Mouse (Mus musculus): ENCODE results near the gene Gzmm. TPM values are rescaled to one million over a fixed set of nuclear protein-coding genes. Genes with fewer than 3 reads are reported as not detected.
A peak's percentile ranks its signal among the peaks of the same experiment; 100 is the strongest.
"Not testable (repeated sequence)": the region's sequence is repeated elsewhere in the genome, so short reads cannot be mapped to it uniquely, and the experiment has no call there.

Gzmm gene
- polyA plus RNA-seq, 1 experiment from 2014 or later, result 0.13 TPM

- Histone ChIP-seq H3K9ac (replicated peaks) (peak overlapping the region; percentile 26; the same call in 1 of the 2 replicates), H3K4me2 (ENCODE audit: low read depth, low read length) (peak overlapping the region; percentile 40; the same call in 1 of the 2 replicates), H3K4me3 (ENCODE audit: low read depth, low read length) (no peak overlapping the region), H3K4me1 (ENCODE audit: insufficient read depth) (peaks cover 20% of the 10 kb centered on the region), H3K27ac (ENCODE audit: low read depth) (peak overlapping the region; percentile 71), H3K9me3 (ENCODE audit: low read length) (no peaks in the 10 kb centered on the region), H3K36me3 (replicated peaks; ENCODE audit: insufficient read depth, low read length) (no peaks in the 10 kb centered on the region), H3K27me3 (ENCODE audit: insufficient read depth, low read length) (no peaks in the 10 kb centered on the region)
- TF ChIP-seq EP300 (IDR thresholded peaks at IDR 0.05; ENCODE audit: low read depth), result no peak
- TF ChIP-seq CTCF (IDR thresholded peaks at IDR 0.05; ENCODE audit: low read depth), result no peak
- DNase-seq (no peak), ATAC-seq (peak; percentile 30; the same call in 1 of the 2 replicates)
- 54% methylated on average over 9 of the region's 9 CpGs for WGBS (ENCODE audit: insufficient replicate concordance)
Measured at GRCm38 (mm10) chr10:79696129-79696651, 7.4 kb downstream of the Gzmm start.

- 48% methylated on average over 6 of the region's 6 CpGs for WGBS (ENCODE audit: insufficient replicate concordance)
- H3K27ac ChIP-seq (ENCODE audit: low read depth), result no peak overlapping the region
- H3K9me3 ChIP-seq (ENCODE audit: low read length), result no peaks in the 10 kb centered on the region
- no peaks in the 10 kb centered on the region for H3K36me3 ChIP-seq (replicated peaks; ENCODE audit: insufficient read depth, low read length)
- peaks cover 24% of the 10 kb centered on the region for H3K4me1 ChIP-seq (ENCODE audit: insufficient read depth)
- H3K4me3 ChIP-seq (ENCODE audit: low read depth, low read length), result no peak overlapping the region
- DNase-seq (no peak), ATAC-seq (no peak)
- H3K9ac ChIP-seq (replicated peaks), result no peak overlapping the region
- H3K27me3 ChIP-seq (ENCODE audit: insufficient read depth, low read length), result no peaks in the 10 kb centered on the region
- TF ChIP-seq CTCF (IDR thresholded peaks at IDR 0.05; ENCODE audit: low read depth) (no peak), EP300 (IDR thresholded peaks at IDR 0.05; ENCODE audit: low read depth) (no peak)
- H3K4me2 ChIP-seq (ENCODE audit: low read depth, low read length), result no peak overlapping the region
Measured at GRCm38 (mm10) chr10:79697916-79698315, 9.1 kb downstream of the Gzmm start.

DNA sequence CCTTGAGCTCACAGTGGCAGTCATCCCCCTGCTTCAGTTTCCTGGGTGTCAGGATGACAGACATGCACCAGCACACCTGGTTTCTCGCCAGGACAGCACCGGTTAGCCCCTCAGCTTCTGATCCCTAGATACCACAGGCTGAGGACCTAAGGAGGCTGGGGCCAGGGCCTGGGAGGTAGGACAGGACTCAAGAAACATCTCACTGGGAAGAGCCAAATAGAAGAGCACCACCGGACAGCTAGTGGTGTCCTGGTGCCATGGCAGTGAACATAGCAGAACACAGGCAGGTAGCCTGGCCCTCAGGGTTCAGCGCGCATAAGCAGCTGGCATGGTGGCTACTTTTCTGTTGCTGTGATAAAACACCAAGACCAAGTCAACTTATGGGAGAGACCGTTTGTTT is 9.6 kb downstream of the Gzmm start:
- 91% methylated on average over 6 of the region's 6 CpGs for WGBS (ENCODE audit: insufficient replicate concordance)
- Histone ChIP-seq H3K36me3 (replicated peaks; ENCODE audit: insufficient read depth, low read length) (no peaks in the 10 kb centered on the region), H3K27ac (ENCODE audit: low read depth) (no peak overlapping the region), H3K27me3 (ENCODE audit: insufficient read depth, low read length) (no peaks in the 10 kb centered on the region), H3K9ac (replicated peaks) (no peak overlapping the region), H3K4me3 (ENCODE audit: low read depth, low read length) (no peak overlapping the region), H3K4me2 (ENCODE audit: low read depth, low read length) (no peak overlapping the region), H3K4me1 (ENCODE audit: insufficient read depth) (peaks cover 24% of the 10 kb centered on the region), H3K9me3 (ENCODE audit: low read length) (no peaks in the 10 kb centered on the region)
- TF ChIP-seq EP300 (IDR thresholded peaks at IDR 0.05; ENCODE audit: low read depth) (no peak), CTCF (IDR thresholded peaks at IDR 0.05; ENCODE audit: low read depth) (no peak)
- DNase-seq, result no peak
- no peak for ATAC-seq

DNA sequence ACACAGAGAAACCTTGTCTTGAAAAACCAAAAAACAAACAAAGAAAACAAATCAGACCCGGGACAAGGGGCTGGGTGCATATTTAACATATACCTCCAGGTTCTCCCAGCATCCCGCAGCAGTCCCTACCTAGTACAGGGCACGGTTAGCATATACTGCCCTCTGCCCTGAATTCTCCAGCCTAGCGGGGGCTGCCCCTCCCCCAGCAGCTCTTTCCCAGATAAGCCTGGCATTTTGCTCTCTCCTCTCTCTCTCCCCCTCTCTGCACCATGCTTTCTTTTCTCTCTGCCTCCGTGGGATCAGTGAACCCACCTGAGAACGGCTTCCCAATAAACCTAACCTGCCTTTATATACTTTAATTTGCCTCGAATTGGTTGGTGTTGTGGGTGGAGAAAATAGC is 11.9 kb downstream of the Gzmm start:
- Histone ChIP-seq H3K36me3 (replicated peaks; ENCODE audit: insufficient read depth, low read length) (no peaks in the 10 kb centered on the region), H3K9ac (replicated peaks) (no peak overlapping the region), H3K4me2 (ENCODE audit: low read depth, low read length) (0 out of 2 replicates have a peak overlapping the region, but pooled peaks have one; percentile 14), H3K9me3 (ENCODE audit: low read length) (no peaks in the 10 kb centered on the region), H3K27me3 (ENCODE audit: insufficient read depth, low read length) (no peaks in the 10 kb centered on the region), H3K27ac (ENCODE audit: low read depth) (peak overlapping the region; percentile 52), H3K4me1 (ENCODE audit: insufficient read depth) (peaks cover 31% of the 10 kb centered on the region), H3K4me3 (ENCODE audit: low read depth, low read length) (no peak overlapping the region)
- ATAC-seq (no peak), DNase-seq (no peak)
- WGBS (ENCODE audit: insufficient replicate concordance), result 41% methylated on average over 7 of the region's 7 CpGs
- TF ChIP-seq EP300 (IDR thresholded peaks at IDR 0.05; ENCODE audit: low read depth) (no peak), CTCF (IDR thresholded peaks at IDR 0.05; ENCODE audit: low read depth) (no peak)

GRCm38 (mm10) chr10:79701443-79702129 is 12.8 kb downstream of the Gzmm start:
- no peak overlapping the region for H3K4me2 ChIP-seq (ENCODE audit: low read depth, low read length)
- H3K27ac ChIP-seq (ENCODE audit: low read depth), result peak overlapping the region; percentile 52
- no peaks in the 10 kb centered on the region for H3K27me3 ChIP-seq (ENCODE audit: insufficient read depth, low read length)
- peaks cover 31% of the 10 kb centered on the region for H3K4me1 ChIP-seq (ENCODE audit: insufficient read depth)
- H3K36me3 ChIP-seq (replicated peaks; ENCODE audit: insufficient read depth, low read length), result peaks cover 6% of the 10 kb centered on the region; the same call in 1 of the 2 replicates
- H3K9ac ChIP-seq (replicated peaks), result no peak overlapping the region
- TF ChIP-seq EP300 (IDR thresholded peaks at IDR 0.05; ENCODE audit: low read depth), result no peak
- no peak for TF ChIP-seq CTCF (IDR thresholded peaks at IDR 0.05; ENCODE audit: low read depth)
- ATAC-seq, result peak; percentile 15
- 55% methylated on average over 10 of the region's 10 CpGs for WGBS (ENCODE audit: insufficient replicate concordance)
- peak; percentile 60 for DNase-seq
- H3K4me3 ChIP-seq (ENCODE audit: low read depth, low read length), result no peak overlapping the region
- no peaks in the 10 kb centered on the region for H3K9me3 ChIP-seq (ENCODE audit: low read length)

DNA sequence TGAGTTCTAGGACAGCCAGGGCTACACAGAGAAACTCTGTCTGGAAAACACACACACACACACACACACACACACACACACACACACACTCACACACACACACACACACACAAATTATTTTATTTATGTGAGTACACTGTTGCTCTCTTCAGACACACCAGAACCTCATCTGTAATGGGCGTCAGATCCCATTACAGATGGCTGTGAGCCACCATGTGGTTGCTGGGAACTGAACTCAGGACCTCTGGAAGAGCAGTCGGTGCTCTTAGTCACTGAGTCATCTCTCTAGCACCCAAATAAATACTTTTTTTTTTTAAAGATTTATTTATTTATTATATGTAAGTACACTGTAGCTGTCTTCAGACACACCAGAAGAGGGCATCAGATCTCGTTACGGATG is 14.2 kb downstream of the Gzmm start:
- DNase-seq; ATAC-seq; H3K27ac ChIP-seq (ENCODE audit: low read depth); H3K4me2 ChIP-seq (ENCODE audit: low read depth, low read length); H3K27me3 ChIP-seq (ENCODE audit: insufficient read depth, low read length); H3K9me3 ChIP-seq (ENCODE audit: low read length); H3K9ac ChIP-seq (replicated peaks); H3K4me3 ChIP-seq (ENCODE audit: low read depth, low read length): not testable (repeated sequence)
- H3K4me1 ChIP-seq (ENCODE audit: insufficient read depth), result peaks cover 41% of the 10 kb centered on the region
- H3K36me3 ChIP-seq (replicated peaks; ENCODE audit: insufficient read depth, low read length), result peaks cover 19% of the 10 kb centered on the region
- WGBS (ENCODE audit: insufficient replicate concordance), result 80% methylated on average over 3 of the region's 4 CpGs
